Mouse (Mus musculus): ENCODE data around the gene Gm29276.
"Not testable (repeated sequence)": the region's sequence is repeated elsewhere in the genome, so short reads cannot be mapped to it uniquely, and the experiment has no call there.

The Gm29276 gene

DNA sequence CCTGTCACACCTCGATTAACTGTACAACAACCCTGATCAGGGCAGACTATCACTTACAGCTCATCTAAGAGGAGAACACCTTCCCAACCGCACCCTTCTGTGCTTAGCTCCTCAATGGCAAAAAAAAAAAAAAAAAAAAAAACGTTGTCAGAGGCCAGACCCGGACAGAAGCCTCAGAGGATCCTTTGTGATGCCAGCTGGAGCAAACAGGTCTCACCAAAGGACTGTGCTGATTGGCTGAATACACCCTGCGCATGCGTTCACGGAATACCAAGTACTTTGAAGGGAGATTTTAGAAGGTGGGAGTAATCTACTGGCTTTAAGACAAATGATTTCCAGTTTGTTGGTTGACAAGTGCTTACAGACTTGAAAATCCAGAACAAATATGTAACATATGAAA is at the start of gene Gm29276:
Gene Gm29276 (minus strand): TSS at position 101 of the 400 bp plus-strand sequence.
- not testable (repeated sequence) for DNase-seq (ENCODE audit: low read depth, low spot score)
